Mouse (Mus musculus): ENCODE measurements around the gene Kcnip3.

The Kcnip3 gene

GRCm38 (mm10) chr2:127518273-127518672 lies 3.6 kb downstream of the Kcnip3 start:
- DNase-seq (ENCODE audit: extremely low spot score, low read depth, low spot score) = no peak

- no peak for DNase-seq (ENCODE audit: extremely low spot score, low read depth, low spot score)
Observed at GRCm38 (mm10) chr2:127517081-127517480, 4.8 kb downstream of the Kcnip3 start.

- no peak for DNase-seq (ENCODE audit: extremely low spot score, low read depth, low spot score)
Observed at GRCm38 (mm10) chr2:127514380-127515124, 7.3 kb downstream of the Kcnip3 start.

DNA sequence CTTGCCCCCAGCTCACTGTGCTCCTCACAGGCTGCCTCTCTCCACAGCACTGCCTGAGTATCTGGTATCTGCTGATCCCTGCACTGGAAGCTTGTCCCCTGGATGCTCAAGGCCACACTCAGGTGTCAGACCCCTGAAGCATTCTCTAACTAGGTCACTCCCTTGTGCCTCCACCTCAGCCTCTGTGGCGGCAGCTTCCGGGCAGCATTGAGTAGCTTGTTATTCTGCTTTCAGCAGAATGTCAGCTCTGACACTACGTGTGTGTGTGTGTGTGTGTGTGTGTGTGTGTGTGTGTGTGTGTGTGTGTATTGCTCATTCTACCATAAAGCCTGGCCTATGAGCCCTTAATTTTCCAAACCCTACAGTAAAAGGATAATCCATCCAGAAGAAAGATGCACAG lies 8.7 kb downstream of the Kcnip3 start:
- no peak for DNase-seq (ENCODE audit: extremely low spot score, low read depth, low spot score)

- DNase-seq (ENCODE audit: extremely low spot score, low read depth, low spot score) = no peak
Observed at GRCm38 (mm10) chr2:127511426-127511825, 10.5 kb downstream of the Kcnip3 start.

- no peak for DNase-seq (ENCODE audit: extremely low spot score, low read depth, low spot score)
Observed at GRCm38 (mm10) chr2:127507967-127508660, 13.8 kb downstream of the Kcnip3 start.

GRCm38 (mm10) chr2:127507077-127507774 lies 14.7 kb downstream of the Kcnip3 start:
- peak; percentile 60 for DNase-seq (ENCODE audit: extremely low spot score, low read depth, low spot score)

GRCm38 (mm10) chr2:127506131-127506632 lies 15.7 kb downstream of the Kcnip3 start:
- no peak for DNase-seq (ENCODE audit: extremely low spot score, low read depth, low spot score)

DNA sequence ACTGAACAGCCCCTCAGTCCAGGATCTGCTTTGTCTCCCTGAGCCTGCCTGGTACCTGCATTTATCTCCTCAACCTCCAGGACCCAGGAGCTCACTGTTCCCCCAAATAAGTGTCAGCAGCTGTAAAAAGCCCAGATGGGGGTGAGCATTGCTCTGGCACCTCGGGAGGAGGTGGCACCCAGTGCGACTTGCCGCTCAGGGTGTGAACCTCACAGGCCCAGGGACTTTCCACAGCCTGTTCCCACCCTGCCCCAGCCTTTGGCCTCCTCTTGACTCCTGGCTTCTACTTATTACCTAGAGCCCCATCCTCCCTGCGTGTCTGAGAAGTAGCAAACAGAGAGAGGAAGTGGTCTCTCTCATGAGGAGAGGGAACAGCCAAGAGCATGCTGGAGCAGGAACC lies 16.7 kb downstream of the Kcnip3 start:
- DNase-seq (ENCODE audit: extremely low spot score, low read depth, low spot score) = no peak

DNA sequence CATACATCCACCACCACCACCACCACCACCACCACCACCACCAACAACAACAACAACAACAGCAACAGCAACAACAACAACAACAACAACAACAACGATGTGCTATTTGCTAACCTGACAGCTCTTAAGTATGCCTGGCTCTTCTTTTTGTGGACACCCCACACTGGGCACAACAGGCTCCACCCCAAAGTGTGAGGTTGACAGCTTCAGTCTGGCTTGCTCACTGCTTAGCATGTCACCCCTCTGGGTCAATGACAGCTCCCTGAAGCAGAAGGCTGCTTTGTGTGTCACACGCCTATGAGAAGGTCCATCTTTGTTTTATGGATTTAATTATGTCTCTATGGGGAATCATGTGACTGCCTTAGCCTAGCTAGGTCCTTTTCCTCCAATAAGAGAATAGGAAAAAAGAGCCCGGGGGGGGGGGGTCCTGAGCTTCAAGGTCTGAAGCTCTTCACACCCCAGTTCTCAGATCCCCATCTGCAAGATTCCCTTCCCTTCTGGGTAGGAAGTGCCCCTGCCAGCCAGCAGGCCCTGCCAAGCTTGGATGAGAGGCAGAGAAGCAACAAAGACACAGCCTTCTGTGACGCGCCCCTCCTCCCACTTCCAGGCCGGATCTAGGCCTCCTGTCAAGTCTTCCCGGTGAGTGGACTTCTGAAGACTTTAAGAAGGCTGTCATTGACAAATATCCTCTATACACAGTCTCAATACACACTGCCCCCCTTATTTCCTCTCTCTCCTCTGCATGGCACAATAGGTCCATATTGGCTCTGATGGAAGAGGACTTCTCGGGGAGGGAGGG lies 17.9 kb downstream of the Kcnip3 start:
- no peak for DNase-seq (ENCODE audit: extremely low spot score, low read depth, low spot score)

GRCm38 (mm10) chr2:127501061-127501460 lies 20.8 kb downstream of the Kcnip3 start:
- DNase-seq (ENCODE audit: extremely low spot score, low read depth, low spot score) = no peak

GRCm38 (mm10) chr2:127498750-127499149 lies 23.1 kb downstream of the Kcnip3 start:
- DNase-seq (ENCODE audit: extremely low spot score, low read depth, low spot score) = no peak

GRCm38 (mm10) chr2:127496321-127496720 lies 25.6 kb downstream of the Kcnip3 start:
- DNase-seq (ENCODE audit: extremely low spot score, low read depth, low spot score) = no peak

DNA sequence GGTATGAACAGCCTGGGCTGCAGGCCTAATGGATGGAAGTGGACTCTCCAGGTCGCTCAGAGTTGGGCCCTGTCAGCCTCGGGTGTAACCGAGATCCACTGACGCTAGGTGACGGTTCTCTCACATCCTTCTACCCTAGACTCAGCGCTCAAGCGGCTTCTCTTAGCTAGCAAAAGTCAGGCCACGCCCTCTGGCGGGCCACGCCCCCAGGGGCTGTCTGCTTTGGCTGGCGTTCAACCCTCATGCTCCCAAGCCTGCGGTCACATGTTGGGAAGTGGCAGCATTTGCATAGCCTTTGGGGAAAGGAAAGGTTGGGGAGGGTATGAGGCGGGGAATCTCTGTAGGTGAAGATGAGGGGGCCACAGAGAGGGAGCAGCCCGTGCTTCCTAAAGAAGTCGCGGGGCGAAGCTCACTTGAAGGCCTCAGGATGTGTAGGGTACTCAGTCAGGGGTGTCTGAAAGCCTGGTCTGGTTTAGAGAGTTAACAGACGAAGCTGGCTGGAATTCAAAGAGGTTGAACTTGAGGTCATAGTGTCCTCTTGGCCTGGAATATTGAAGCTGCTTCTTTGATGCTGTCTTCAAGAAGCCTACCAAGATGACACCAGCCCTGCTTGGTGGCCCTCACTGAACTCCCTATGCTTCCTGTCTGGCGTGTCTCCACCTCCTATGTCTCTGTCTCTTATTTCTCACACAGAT lies 37.3 kb downstream of the Kcnip3 start:
- DNase-seq (ENCODE audit: extremely low spot score, low read depth, low spot score) = peak; percentile 33

GRCm38 (mm10) chr2:127483001-127483400 lies 38.9 kb downstream of the Kcnip3 start:
- no peak for DNase-seq (ENCODE audit: extremely low spot score, low read depth, low spot score)

DNA sequence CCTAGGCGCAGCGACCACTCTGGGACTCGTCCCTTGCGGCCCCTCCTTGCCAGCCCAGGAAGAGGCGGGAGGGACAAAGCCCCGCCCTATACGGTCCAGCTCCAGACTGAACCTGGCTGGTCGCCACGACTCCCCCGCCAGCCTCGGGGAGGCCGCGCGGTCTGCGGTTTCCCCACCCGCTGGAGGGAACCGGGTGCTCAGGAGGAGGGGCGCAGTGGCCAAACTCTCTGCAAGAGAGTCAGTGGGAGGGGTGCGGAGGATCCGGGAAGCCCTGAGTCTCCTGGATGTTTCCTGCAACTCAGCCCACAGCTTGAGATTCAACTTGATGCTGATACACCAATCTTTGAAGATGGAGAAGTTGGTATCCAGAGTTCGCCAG lies 39.4 kb downstream of the Kcnip3 start:
- DNase-seq (ENCODE audit: extremely low spot score, low read depth, low spot score) = no peak

GRCm38 (mm10) chr2:127481841-127482532 lies 39.9 kb downstream of the Kcnip3 start:
- DNase-seq (ENCODE audit: extremely low spot score, low read depth, low spot score) = no peak

DNA sequence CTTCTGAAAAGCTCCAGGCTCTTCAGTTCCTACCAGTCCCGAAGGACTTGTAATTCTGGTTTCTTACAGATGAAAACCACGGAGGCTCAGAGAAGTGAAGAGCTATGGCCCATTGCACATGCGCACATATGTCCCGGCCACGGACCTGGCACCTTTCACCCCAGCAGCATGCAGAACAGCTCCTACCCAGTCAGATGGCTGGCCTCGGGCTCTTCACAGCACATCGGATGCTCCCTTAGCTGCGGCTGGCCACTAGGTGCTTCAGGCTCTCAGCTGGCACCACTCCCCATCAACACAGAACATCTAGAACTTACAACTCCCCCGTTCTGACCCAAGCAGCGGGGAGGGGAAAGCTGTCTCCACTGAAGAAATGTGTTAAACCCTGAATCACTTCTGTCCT lies 42.1 kb downstream of the Kcnip3 start:
- DNase-seq (ENCODE audit: extremely low spot score, low read depth, low spot score) = no peak

DNA sequence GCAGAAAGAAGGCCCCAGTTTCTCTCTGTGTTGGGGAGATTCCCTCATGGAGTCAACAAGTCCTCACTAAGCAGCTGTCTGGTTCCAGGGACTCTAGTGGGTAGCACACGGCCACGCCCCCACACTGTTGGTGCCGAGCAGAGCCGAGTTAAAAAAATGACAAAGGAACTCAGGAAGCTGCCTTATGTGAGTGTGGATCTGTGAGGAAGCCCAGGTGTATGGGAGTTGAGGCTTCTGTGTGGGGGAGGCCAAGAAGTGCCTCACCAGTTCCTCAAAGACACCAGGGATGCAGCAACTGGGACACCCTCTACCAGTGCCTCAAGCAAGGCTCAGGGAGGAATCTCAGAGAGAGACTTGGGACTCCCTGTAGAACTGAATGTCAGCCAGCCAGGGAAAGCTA lies 42.7 kb downstream of the Kcnip3 start:
- DNase-seq (ENCODE audit: extremely low spot score, low read depth, low spot score) = no peak

- no peak for DNase-seq (ENCODE audit: extremely low spot score, low read depth, low spot score)
Observed at GRCm38 (mm10) chr2:127472279-127472678, 49.6 kb downstream of the Kcnip3 start.
